Mouse (Mus musculus) forebrain, embryonic 11.5 days (tissue): ENCODE measurements at regions not wholly inside any gene's neighbourhood (a gene's known extent, or its start where the extent isn't known, plus 50 kb on each side); places are given as distances from the start of the nearest gene placed in this dataset.

Source experiments
- ATAC-seq: fragments of 200-750 bp; cut with Nextera tagmentation; replicated peaks from 2 replicates; pipeline ENCODE4 v1.8.0; 2017; ENCODE audit warnings: moderate TSS enrichment; ENCODE audit not compliant: low FRiP score
- DNase-seq: peaks from one replicate; pipeline ENCODE4 v3.0.0-alpha.2; 2017; ENCODE audit warnings: low spot score
- H3K27ac ChIP-seq: fragments of 300-500 bp; sonication (generic); 2 replicates; pipeline ENCODE4 v1.5.1; 2014; ENCODE audit warnings: low read depth, low read length
- H3K27me3 ChIP-seq: fragments of 300-500 bp; sonication (generic); 2 replicates; pipeline ENCODE4 v1.6.1; 2014; ENCODE audit warnings: mild to moderate bottlenecking, low read length, mixed read lengths; ENCODE audit not compliant: control insufficient read depth, insufficient read depth
- H3K36me3 ChIP-seq: fragments of 300-500 bp; sonication (generic); 2 replicates; pipeline ENCODE4 v1.6.1; 2014; ENCODE audit warnings: mild to moderate bottlenecking, low read length, moderate library complexity, mixed read lengths; ENCODE audit not compliant: control insufficient read depth, insufficient read depth
- H3K4me1 ChIP-seq: fragments of 300-500 bp; sonication (generic); replicated peaks from 2 replicates; pipeline ENCODE4 v1.6.1; 2014; ENCODE audit warnings: low read length, mixed read lengths; ENCODE audit not compliant: control insufficient read depth, insufficient read depth
- H3K4me2 ChIP-seq: fragments of 300-500 bp; sonication (generic); 2 replicates; pipeline ENCODE4 v1.6.1; 2014; ENCODE audit warnings: low read depth, mild to moderate bottlenecking, low read length, moderate library complexity, mixed read lengths; ENCODE audit not compliant: severe bottlenecking
- H3K4me3 ChIP-seq: fragments of 300-500 bp; sonication (generic); 2 replicates; pipeline ENCODE4 v1.5.1; 2014; ENCODE audit warnings: low read depth, low read length
- H3K9ac ChIP-seq: fragments of 300-500 bp; sonication (generic); 2 replicates; pipeline ENCODE4 v1.6.1; 2014; ENCODE audit warnings: low read length
- H3K9me3 ChIP-seq: fragments of 300-500 bp; sonication (generic); 2 replicates; pipeline ENCODE4 v1.6.1; 2016; ENCODE audit warnings: low read length, mixed read lengths; ENCODE audit not compliant: control insufficient read depth
- WGBS: fragments of 180-500 bp; shearing (Covaris S2); extraction: QIAGEN DNeasy Blood & Tissue Kit; methylation state at CpG from one replicate; pipeline ENCODE4 v1.1.7; 2014; 5-methylcytosine and 5-hydroxymethylcytosine counted together

GRCm38 (mm10) chr12:12490173-12490572 is 228.2 kb downstream of the Fam49a start:
- WGBS, result 81% methylated on average over 1 of the region's 1 CpGs
- no peak for ATAC-seq
- Histone ChIP-seq H3K36me3 (no peaks in the 10 kb centered on the region), H3K4me2 (no peak overlapping the region), H3K4me1 (no peaks in the 10 kb centered on the region), H3K9me3 (no peaks in the 10 kb centered on the region), H3K9ac (no peak overlapping the region), H3K4me3 (no peak overlapping the region), H3K27me3 (no peaks in the 10 kb centered on the region), H3K27ac (no peak overlapping the region)
- DNase-seq, result no peak

GRCm38 (mm10) chr12:12488090-12488489 is 226.2 kb downstream of the Fam49a start:
- H3K27ac ChIP-seq, result no peak overlapping the region

GRCm38 (mm10) chr12:12486656-12487356 is 224.9 kb downstream of the Fam49a start:
- 93% methylated on average over 1 of the region's 1 CpGs for WGBS
- Histone ChIP-seq H3K4me2 (no peak overlapping the region), H3K27ac (no peak overlapping the region), H3K9ac (no peak overlapping the region), H3K27me3 (no peaks in the 10 kb centered on the region), H3K36me3 (no peaks in the 10 kb centered on the region), H3K4me3 (no peak overlapping the region), H3K4me1 (no peaks in the 10 kb centered on the region), H3K9me3 (no peaks in the 10 kb centered on the region)
- ATAC-seq, result no peak
- DNase-seq, result no peak

More at GRCm38 (mm10) chr12:12488090-12488489, 226.2 kb downstream of the Fam49a start:
- no peaks in the 10 kb centered on the region for H3K4me1 ChIP-seq
- no peak overlapping the region for H3K9ac ChIP-seq
- DNase-seq, result no peak
- H3K27me3 ChIP-seq, result no peaks in the 10 kb centered on the region
- no peaks in the 10 kb centered on the region for H3K9me3 ChIP-seq
- 90% methylated on average over 1 of the region's 1 CpGs for WGBS
- H3K4me3 ChIP-seq, result no peak overlapping the region
- H3K4me2 ChIP-seq, result no peak overlapping the region
- H3K36me3 ChIP-seq, result no peaks in the 10 kb centered on the region
- ATAC-seq, result no peak

- Histone ChIP-seq H3K9me3 (no peaks in the 10 kb centered on the region), H3K4me2 (no peak overlapping the region), H3K36me3 (no peaks in the 10 kb centered on the region), H3K27me3 (no peaks in the 10 kb centered on the region), H3K9ac (no peak overlapping the region), H3K27ac (no peak overlapping the region), H3K4me1 (no peaks in the 10 kb centered on the region), H3K4me3 (no peak overlapping the region)
- ATAC-seq, result no peak
- WGBS, result 80% methylated on average over 9 of the region's 9 CpGs
- DNase-seq, result no peak
Observed at GRCm38 (mm10) chr12:12484921-12485680, 223.2 kb downstream of the Fam49a start.

- H3K27ac ChIP-seq, result no peak overlapping the region
- H3K4me2 ChIP-seq, result no peak overlapping the region
- no peaks in the 10 kb centered on the region for H3K36me3 ChIP-seq
- no peaks in the 10 kb centered on the region for H3K4me1 ChIP-seq
- DNase-seq (no peak), ATAC-seq (no peak)
- no peak overlapping the region for H3K9ac ChIP-seq
- WGBS, result 94% methylated on average over 2 of the region's 2 CpGs
- no peaks in the 10 kb centered on the region for H3K27me3 ChIP-seq
- H3K4me3 ChIP-seq, result no peak overlapping the region
- no peaks in the 10 kb centered on the region for H3K9me3 ChIP-seq
Observed at GRCm38 (mm10) chr12:12480451-12480850, 218.5 kb downstream of the Fam49a start.

- H3K9me3 ChIP-seq, result no peaks in the 10 kb centered on the region
- no peaks in the 10 kb centered on the region for H3K36me3 ChIP-seq
- no peaks in the 10 kb centered on the region for H3K4me1 ChIP-seq
- 75% methylated on average over 2 of the region's 2 CpGs for WGBS
- no peaks in the 10 kb centered on the region for H3K27me3 ChIP-seq
- DNase-seq, result no peak
- H3K27ac ChIP-seq, result no peak overlapping the region
- ATAC-seq, result no peak
- no peak overlapping the region for H3K4me3 ChIP-seq
- no peak overlapping the region for H3K4me2 ChIP-seq
- no peak overlapping the region for H3K9ac ChIP-seq
Observed at GRCm38 (mm10) chr12:12452086-12452485, 190.1 kb downstream of the Fam49a start.

- ATAC-seq, result no peak
- Histone ChIP-seq H3K4me3 (no peak overlapping the region), H3K9me3 (no peaks in the 10 kb centered on the region), H3K27ac (no peak overlapping the region), H3K36me3 (no peaks in the 10 kb centered on the region), H3K27me3 (no peaks in the 10 kb centered on the region), H3K4me2 (no peak overlapping the region), H3K9ac (no peak overlapping the region), H3K4me1 (no peaks in the 10 kb centered on the region)
- DNase-seq, result no peak
- 57% methylated on average over 2 of the region's 2 CpGs for WGBS
Observed at GRCm38 (mm10) chr12:12446768-12447167, 184.8 kb downstream of the Fam49a start.

- Histone ChIP-seq H3K9ac (no peak overlapping the region), H3K9me3 (no peaks in the 10 kb centered on the region), H3K4me3 (no peak overlapping the region), H3K4me1 (no peaks in the 10 kb centered on the region), H3K27me3 (no peaks in the 10 kb centered on the region), H3K4me2 (no peak overlapping the region), H3K27ac (no peak overlapping the region), H3K36me3 (no peaks in the 10 kb centered on the region)
- DNase-seq, result no peak
- no peak for ATAC-seq
- WGBS, result 86% methylated on average over 3 of the region's 3 CpGs
Observed at GRCm38 (mm10) chr12:12446281-12446680, 184.3 kb downstream of the Fam49a start.

GRCm38 (mm10) chr12:12442872-12443271 is 180.9 kb downstream of the Fam49a start:
- Histone ChIP-seq H3K27me3 (no peaks in the 10 kb centered on the region), H3K9me3 (no peaks in the 10 kb centered on the region), H3K27ac (no peak overlapping the region), H3K4me1 (no peaks in the 10 kb centered on the region), H3K36me3 (no peaks in the 10 kb centered on the region), H3K4me2 (no peak overlapping the region), H3K4me3 (no peak overlapping the region), H3K9ac (no peak overlapping the region)
- DNase-seq, result no peak
- WGBS, result 93% methylated on average over 4 of the region's 4 CpGs
- ATAC-seq, result no peak
